Mouse (Mus musculus) limb, embryonic 15.5 days (tissue): ENCODE data around the gene Tex26. TPM values are rescaled to one million over a fixed set of nuclear protein-coding genes. Genes with fewer than 3 reads are reported as not detected.
A peak's percentile ranks its signal among the peaks of the same experiment; 100 is the strongest.

Source experiments
- ATAC-seq: fragments of 200-750 bp; cut with Nextera tagmentation; 2 replicates; pipeline ENCODE4 v1.8.0; 2017; ENCODE audit warnings: low read depth, moderate TSS enrichment; ENCODE audit not compliant: insufficient number of reproducible peaks, low FRiP score, low TSS enrichment
- H3K27ac ChIP-seq: fragments of 300-500 bp; sonication (generic); 2 replicates; pipeline ENCODE4 v1.5.1; 2015; ENCODE audit warnings: moderate library complexity, mild to moderate bottlenecking, inconsistent platforms
- H3K27me3 ChIP-seq: fragments of 300-500 bp; sonication (generic); 2 replicates; pipeline ENCODE4 v1.6.1; 2015; ENCODE audit warnings: inconsistent platforms
- H3K36me3 ChIP-seq: fragments of 300-500 bp; sonication (generic); 2 replicates; pipeline ENCODE4 v1.6.1; 2015; ENCODE audit warnings: inconsistent platforms
- H3K4me1 ChIP-seq: fragments of 300-500 bp; sonication (generic); 2 replicates; pipeline ENCODE4 v1.6.1; 2015; ENCODE audit warnings: inconsistent platforms
- H3K4me2 ChIP-seq: fragments of 300-500 bp; sonication (generic); 2 replicates; pipeline ENCODE4 v1.6.1; 2015; ENCODE audit warnings: mild to moderate bottlenecking, inconsistent platforms
- H3K4me3 ChIP-seq: fragments of 300-500 bp; sonication (generic); 2 replicates; pipeline ENCODE4 v1.5.1; 2015; ENCODE audit warnings: mild to moderate bottlenecking, inconsistent platforms
- H3K9ac ChIP-seq: fragments of 300-500 bp; sonication (generic); 2 replicates; pipeline ENCODE4 v1.6.1; 2015; ENCODE audit warnings: inconsistent platforms
- H3K9me3 ChIP-seq: fragments of 300-500 bp; sonication (generic); 2 replicates; pipeline ENCODE4 v1.6.1; 2016; ENCODE audit warnings: inconsistent platforms
- WGBS: fragments of 180-500 bp; shearing (Covaris S2); methylation state at CpG from one replicate; pipeline ENCODE4 v1.1.7; 2015; 5-methylcytosine and 5-hydroxymethylcytosine counted together
- polyA plus RNA-seq: library from polyadenylated mRNA; unstranded; fragments of >200 nt; fragmentation: Nextera tagmentation; extraction: Ambion mirVana; gene quantifications from 2 replicates; pipeline ENCODE4 v1.2.1, GENCODE M21; 2015

The Tex26 gene
- polyA plus RNA-seq = 0.32 and 0.41 TPM in 2 replicates

DNA sequence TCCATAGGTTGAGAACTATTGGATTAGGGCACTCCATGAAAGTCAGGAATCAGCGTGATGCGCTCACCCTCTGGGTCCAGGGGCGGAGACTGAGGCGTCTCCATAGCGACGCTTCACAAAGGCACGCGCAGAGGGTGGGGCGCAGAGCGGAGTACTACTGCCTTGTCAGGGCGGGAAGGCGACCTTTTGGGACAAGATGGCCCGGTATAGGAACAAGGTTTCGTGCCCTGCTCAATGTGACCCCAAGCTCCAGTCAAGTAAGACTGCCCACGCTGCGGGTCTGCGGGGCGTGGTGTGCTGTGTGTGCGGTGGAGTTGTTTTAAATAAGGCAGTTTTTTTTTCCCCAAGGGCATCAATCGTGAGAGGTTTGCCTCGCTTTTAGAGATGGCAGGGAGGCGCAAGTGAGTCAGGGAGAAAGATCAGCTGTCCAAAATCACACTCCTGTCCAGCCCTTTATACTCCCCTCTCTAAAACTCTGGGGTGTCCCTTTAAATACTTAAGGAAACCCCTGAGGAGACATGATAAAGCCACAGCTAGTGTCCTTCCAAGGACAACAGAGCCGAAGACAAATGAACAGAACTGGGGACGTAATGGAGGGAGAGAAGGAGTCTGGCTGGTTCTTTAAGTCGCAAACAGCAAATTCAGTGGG, at the start of gene Tex26:
Gene Tex26 (plus strand): TSS at position 130 of the 649 bp plus-strand sequence.
- no peaks in the 10 kb centered on the region for H3K9me3 ChIP-seq
- peak within 1 kb of the TSS; percentile 37 for H3K9ac ChIP-seq
- no peaks in the 10 kb centered on the region for H3K36me3 ChIP-seq
- H3K27ac ChIP-seq = peak within 1 kb of the TSS; percentile 77
- peaks cover 32% of the 10 kb centered on the region for H3K4me1 ChIP-seq
- peak within 1 kb of the TSS; percentile 45 for H3K4me3 ChIP-seq
- peak; percentile 66; the same call in 1 of the 2 replicates for ATAC-seq
- H3K4me2 ChIP-seq = peak within 1 kb of the TSS; percentile 82
- H3K27me3 ChIP-seq = no peaks in the 10 kb centered on the region
- under 1% methylated on average over 25 of the region's 25 CpGs for WGBS

DNA sequence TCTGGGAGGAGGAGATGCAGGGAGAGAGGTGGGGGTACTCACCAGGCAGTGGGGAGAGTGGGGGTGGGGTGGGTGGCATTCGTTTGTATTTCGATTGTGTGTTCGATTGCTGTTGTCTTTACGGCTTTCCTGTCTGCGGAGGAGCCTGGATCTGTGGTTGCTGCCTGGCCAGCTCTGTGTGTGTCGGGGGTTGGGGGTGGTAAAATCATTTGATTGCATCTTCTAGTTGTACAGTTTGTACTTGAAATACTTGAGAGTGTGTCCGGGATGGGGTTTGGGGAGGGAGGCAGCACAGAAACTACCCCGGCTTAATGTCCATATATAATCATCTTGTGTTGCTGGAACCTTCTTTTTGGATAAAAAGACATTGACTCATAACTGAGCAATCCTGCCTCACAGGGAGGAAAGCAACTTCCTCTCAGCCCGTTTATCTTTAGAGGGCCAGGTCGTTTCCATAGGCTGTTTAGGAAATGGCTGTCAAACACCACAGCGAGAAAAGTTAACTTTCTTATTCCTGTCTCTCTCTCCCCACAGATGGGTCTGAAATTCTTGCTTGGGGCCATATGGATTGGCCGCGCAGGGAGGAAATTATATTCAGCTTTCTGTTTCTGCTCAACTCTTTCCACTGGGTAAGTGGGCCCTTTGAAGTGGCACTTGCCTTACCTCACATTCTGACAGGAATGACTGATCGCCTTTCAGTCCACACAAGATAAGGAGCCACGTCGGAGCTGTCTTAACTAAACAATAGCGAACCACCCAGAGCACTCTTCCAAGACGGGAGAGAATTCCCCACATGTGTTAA, 47.7 kb upstream of the Tex26 start:
- H3K4me2 ChIP-seq = no peak overlapping the region
- H3K27me3 ChIP-seq = no peaks in the 10 kb centered on the region
- H3K27ac ChIP-seq = peak overlapping the region; percentile 68
- no peak overlapping the region for H3K9ac ChIP-seq
- ATAC-seq = no peak
- no peak overlapping the region for H3K4me3 ChIP-seq
- no peaks in the 10 kb centered on the region for H3K9me3 ChIP-seq
- H3K4me1 ChIP-seq = peaks cover 28% of the 10 kb centered on the region
- no peaks in the 10 kb centered on the region for H3K36me3 ChIP-seq
- 23% methylated on average over 18 of the region's 18 CpGs for WGBS

DNA sequence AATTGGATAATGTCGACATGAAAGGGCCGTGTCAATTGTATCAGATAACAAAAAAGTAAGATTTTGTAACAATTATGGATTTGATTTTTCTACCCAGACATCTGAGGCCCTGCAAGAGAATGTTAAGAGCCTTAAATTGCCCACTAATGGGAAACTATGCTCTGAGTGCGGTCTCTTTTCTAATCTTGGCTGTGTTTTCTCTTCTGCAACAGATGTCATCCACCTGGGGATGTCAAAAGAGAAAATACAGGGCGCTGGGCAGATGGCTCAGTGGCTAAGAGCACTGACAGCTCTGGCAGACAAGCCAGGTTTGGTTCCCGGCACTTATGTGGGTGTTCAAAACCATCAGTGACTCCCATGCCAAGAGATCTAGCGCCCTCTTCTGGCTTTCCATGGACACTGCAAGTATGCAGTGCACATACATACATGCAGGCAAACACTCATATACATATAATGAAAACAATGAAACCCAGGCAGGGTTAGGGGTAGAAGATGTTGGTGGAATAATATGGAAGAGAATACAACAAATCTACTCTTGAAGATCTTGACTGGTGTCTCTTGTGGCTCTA, 47.0 kb upstream of the Tex26 start:
- Histone ChIP-seq H3K9ac (no peak overlapping the region), H3K36me3 (no peaks in the 10 kb centered on the region), H3K27ac (peak overlapping the region; percentile 54; the same call in 1 of the 2 replicates), H3K27me3 (no peaks in the 10 kb centered on the region), H3K4me2 (no peak overlapping the region), H3K4me1 (peaks cover 28% of the 10 kb centered on the region), H3K9me3 (no peaks in the 10 kb centered on the region), H3K4me3 (no peak overlapping the region)
- ATAC-seq = no peak
- WGBS = 53% methylated on average over 6 of the region's 6 CpGs

DNA sequence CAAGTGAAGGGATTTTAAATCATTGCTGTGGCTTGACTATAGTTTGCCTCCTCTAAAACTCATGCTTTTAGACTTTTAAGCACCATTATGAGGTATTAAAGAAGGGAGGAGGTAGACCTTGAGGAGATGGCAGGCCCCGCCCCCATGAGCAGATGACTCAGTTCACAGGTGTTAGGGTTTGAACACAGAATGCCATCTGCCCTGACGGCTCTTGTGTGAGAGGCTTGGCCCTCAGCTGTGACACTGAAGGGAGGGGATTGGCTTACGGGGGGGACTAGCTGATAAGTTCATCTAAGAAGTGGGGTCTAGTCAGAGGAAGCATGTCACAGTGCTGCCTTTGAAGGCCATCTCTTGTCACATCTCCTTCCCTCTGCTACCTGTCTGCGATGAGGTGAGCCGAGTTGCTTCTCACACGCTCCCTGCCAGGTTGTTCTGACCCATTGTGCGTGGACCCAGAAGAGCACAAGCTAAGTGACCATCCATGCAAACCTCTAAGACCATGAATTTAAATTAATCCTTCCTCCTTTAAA, 37.9 kb upstream of the Tex26 start:
- H3K27ac ChIP-seq = no peak overlapping the region
- H3K36me3 ChIP-seq = no peaks in the 10 kb centered on the region
- peaks cover 9% of the 10 kb centered on the region for H3K4me1 ChIP-seq
- 89% methylated on average over 7 of the region's 7 CpGs for WGBS
- no peaks in the 10 kb centered on the region for H3K9me3 ChIP-seq
- no peaks in the 10 kb centered on the region for H3K27me3 ChIP-seq
- H3K4me2 ChIP-seq = no peak overlapping the region
- no peak overlapping the region for H3K9ac ChIP-seq
- no peak overlapping the region for H3K4me3 ChIP-seq
- no peak for ATAC-seq

DNA sequence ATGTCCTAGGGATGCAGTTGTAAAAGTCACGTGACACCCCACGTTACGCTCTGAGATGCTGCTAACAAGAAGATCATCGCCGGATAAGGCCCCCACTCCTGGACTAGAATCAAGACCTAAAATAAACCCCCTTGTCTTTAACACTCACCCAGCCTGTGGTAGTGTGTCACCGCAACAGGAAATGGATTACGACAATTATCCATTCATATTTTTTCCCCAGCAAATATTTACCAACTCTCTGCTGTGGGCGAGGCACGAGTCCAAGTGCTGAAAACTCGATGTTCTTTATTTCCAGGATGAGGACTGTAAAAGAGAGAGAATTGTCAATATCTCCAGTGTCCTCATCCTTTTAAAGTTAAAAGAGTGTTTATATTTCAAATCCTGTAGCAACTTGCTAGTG, 37.4 kb upstream of the Tex26 start:
- peaks cover 13% of the 10 kb centered on the region for H3K4me1 ChIP-seq
- no peak overlapping the region for H3K4me3 ChIP-seq
- ATAC-seq = no peak
- no peaks in the 10 kb centered on the region for H3K36me3 ChIP-seq
- H3K27me3 ChIP-seq = no peaks in the 10 kb centered on the region
- 77% methylated on average over 10 of the region's 10 CpGs for WGBS
- H3K4me2 ChIP-seq = no peak overlapping the region
- no peak overlapping the region for H3K27ac ChIP-seq
- no peak overlapping the region for H3K9ac ChIP-seq
- H3K9me3 ChIP-seq = no peaks in the 10 kb centered on the region

DNA sequence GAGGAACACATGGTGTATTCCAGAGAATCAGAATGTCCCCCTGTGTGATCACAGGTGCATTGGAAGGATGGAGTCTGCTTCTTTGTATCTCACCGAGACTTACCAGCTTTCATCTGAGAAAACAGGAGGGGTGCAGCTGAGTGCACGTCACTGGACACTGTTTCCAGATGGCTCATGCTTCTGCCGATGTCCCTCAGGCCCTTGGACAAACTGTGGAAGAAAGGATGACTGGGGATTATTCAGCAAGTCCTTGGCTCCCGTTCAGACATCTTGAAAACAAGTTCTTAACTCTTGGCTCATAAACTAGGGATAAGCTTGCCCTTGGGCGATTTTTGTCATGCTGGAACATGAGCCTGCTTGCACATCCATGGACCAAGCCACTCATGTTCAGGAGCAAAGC, 36.1 kb upstream of the Tex26 start:
- no peak for ATAC-seq
- no peaks in the 10 kb centered on the region for H3K9me3 ChIP-seq

DNA sequence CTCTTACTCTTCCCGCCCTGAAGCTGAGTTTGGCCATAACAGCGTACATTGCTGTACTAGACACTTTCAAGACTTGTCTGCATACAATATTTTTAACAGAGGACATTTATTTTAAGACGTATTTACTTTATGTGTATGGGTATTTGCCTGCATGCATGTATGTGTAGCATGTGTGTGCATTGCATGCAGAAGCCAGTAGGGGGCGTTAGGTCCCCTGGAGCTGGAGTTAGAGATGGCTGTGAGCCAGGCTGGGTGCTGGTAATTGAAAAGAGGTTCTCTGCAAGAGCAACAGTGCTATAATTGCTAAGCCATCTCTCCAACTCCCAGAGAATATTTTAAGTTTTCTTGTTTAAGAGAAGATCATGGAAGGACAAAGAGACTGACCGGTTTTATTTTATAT, 34.8 kb upstream of the Tex26 start:
- no peak for ATAC-seq
- no peaks in the 10 kb centered on the region for H3K9me3 ChIP-seq

More for the DNA sequence above, 36.1 kb upstream of the Tex26 start:
- WGBS = 31% methylated on average over 5 of the region's 5 CpGs
- Histone ChIP-seq H3K9ac (no peak overlapping the region), H3K4me1 (peaks cover 13% of the 10 kb centered on the region), H3K4me2 (no peak overlapping the region), H3K4me3 (no peak overlapping the region), H3K27ac (no peak overlapping the region), H3K27me3 (no peaks in the 10 kb centered on the region), H3K36me3 (no peaks in the 10 kb centered on the region)

DNA sequence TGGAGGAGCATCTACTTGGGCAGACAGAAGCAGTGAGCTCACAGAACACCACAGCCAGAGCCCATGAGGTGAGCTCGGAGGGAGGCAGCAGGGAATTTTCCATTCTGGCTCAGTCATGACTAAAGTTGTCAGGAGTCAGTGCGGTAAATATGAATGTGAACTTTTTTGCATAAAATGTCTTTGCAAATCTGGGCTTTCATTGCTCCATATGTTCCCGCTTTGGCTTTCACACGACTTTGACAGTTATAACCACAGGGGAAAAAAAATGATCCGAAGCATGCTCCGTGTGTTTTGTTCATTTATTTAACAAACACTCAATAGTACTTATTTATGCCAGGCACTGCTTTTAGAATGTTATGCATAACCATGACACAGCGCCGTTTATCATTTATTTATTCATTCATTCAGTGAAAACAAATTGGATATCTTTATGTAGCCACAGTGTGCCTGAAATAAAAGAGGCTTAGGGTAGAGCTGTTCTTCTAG, 32.6 kb upstream of the Tex26 start:
- 0 out of 2 replicates have a peak, but pooled peaks have one; percentile 35 for ATAC-seq
- 67% methylated on average over 8 of the region's 8 CpGs for WGBS

More for the DNA sequence above, 34.8 kb upstream of the Tex26 start:
- Histone ChIP-seq H3K9ac (no peak overlapping the region), H3K36me3 (no peaks in the 10 kb centered on the region), H3K27ac (no peak overlapping the region), H3K27me3 (no peaks in the 10 kb centered on the region), H3K4me1 (peaks cover 13% of the 10 kb centered on the region), H3K4me3 (no peak overlapping the region), H3K4me2 (no peak overlapping the region)
- 80% methylated on average over 5 of the region's 5 CpGs for WGBS

DNA sequence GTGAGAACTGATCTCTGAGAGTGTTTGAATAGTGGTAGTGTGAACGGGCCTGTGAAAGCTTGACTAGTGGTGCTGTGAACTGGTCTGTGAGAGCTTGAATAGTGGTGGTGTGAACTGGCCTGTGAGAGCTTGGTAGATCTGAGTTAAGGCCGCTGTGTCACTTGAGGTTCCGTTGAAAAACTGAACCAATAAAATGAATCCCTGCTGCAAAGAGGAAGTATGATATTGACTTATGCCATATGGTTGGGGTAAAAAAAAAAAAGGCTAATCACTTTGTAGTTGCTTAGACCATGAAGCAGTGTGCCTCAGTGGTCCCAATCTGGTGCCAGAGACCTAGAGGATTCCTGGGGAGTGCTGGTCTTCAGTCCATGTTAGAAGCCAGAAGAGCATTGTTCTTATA, 30.0 kb upstream of the Tex26 start:
- peaks cover 12% of the 10 kb centered on the region for H3K27me3 ChIP-seq
- no peaks in the 10 kb centered on the region for H3K36me3 ChIP-seq
- peaks cover 28% of the 10 kb centered on the region for H3K4me1 ChIP-seq
- H3K4me3 ChIP-seq = no peak overlapping the region
- no peak for ATAC-seq
- WGBS = 81% methylated on average over 3 of the region's 3 CpGs
- H3K9me3 ChIP-seq = no peaks in the 10 kb centered on the region
- no peak overlapping the region for H3K4me2 ChIP-seq
- H3K9ac ChIP-seq = no peak overlapping the region
- H3K27ac ChIP-seq = no peak overlapping the region

More for the DNA sequence above, 32.6 kb upstream of the Tex26 start:
- Histone ChIP-seq H3K9me3 (no peaks in the 10 kb centered on the region), H3K4me1 (peaks cover 22% of the 10 kb centered on the region), H3K9ac (no peak overlapping the region), H3K36me3 (no peaks in the 10 kb centered on the region), H3K27me3 (peaks cover under 1% of the 10 kb centered on the region), H3K4me2 (no peak overlapping the region), H3K4me3 (no peak overlapping the region), H3K27ac (peak overlapping the region; percentile 59; the same call in 1 of the 2 replicates)

DNA sequence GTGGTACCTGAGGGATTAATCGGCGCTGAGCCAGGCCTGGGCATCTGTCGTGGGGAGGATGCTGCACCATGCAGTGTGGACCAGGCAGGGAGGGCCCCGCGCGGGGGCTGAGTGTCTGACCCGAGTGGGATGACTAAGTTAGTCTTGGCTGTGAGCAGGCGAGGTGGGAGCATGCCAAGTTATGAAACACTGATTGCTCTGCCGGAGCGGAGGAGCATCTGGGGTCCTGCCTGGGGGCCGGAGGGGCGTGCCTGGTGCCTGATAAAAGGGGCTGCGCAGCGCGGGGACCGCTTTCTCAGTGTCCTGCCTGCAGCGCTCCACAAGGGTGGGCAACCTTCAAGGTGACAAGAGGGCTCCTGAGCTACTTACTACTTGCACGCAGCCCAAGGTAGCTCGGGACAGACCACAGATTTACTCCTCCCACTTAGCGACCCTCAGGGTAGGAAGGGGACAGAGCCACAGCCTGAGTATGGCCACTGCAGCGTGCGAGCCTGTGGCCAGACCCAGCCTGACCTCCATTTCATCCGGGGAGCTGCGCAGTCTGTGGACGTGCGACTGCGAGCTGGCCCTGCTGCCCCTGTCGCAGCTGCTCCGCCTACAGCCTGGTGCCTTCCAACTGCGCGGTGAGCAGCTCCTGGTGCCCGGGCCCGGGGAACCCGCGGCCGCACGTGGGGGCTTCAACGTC, 27.8 kb upstream of the Tex26 start, which contains the start of gene Medag:
Gene Medag (plus strand): TSS at position 241 of the 685 bp plus-strand sequence.
- no peaks in the 10 kb centered on the region for H3K36me3 ChIP-seq
- H3K4me3 ChIP-seq = peak within 1 kb of the TSS; percentile 43
- H3K4me2 ChIP-seq = peak within 1 kb of the TSS; percentile 74
- H3K9me3 ChIP-seq = no peaks in the 10 kb centered on the region
- H3K4me1 ChIP-seq = peaks cover 20% of the 10 kb centered on the region
- H3K27ac ChIP-seq = peak within 1 kb of the TSS; percentile 54
- H3K9ac ChIP-seq = peak within 1 kb of the TSS; percentile 46
- peak; percentile 76; the same call in 1 of the 2 replicates for ATAC-seq
- peaks cover 12% of the 10 kb centered on the region for H3K27me3 ChIP-seq
- 2% methylated on average over 38 of the region's 38 CpGs for WGBS

DNA sequence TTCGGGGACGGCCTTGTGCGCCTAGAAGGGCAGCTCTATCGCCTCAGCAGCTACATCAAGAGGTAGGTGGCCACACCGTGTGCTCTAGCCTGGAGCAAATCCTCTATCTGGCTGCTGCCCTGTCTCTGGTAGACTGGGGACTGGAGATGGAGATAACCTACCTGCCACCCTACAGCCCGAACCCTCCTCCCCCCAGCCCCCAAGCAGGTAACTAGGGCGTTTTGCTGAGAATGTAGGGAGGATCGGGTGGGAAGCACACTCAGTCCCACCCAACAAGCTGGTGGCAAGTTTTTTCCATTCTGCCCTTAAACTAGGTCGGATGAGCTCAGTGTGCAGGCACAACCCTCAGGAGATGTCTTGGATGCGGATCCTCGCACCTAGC, 27.3 kb upstream of the Tex26 start:
- Histone ChIP-seq H3K27me3 (peaks cover 12% of the 10 kb centered on the region), H3K9ac (peak overlapping the region; percentile 46), H3K4me1 (peaks cover 18% of the 10 kb centered on the region), H3K9me3 (no peaks in the 10 kb centered on the region), H3K27ac (peak overlapping the region; percentile 54), H3K4me2 (peak overlapping the region; percentile 74), H3K36me3 (no peaks in the 10 kb centered on the region), H3K4me3 (peak overlapping the region; percentile 43)
- ATAC-seq = no peak
- WGBS = 33% methylated on average over 11 of the region's 11 CpGs
